Mouse (Mus musculus) erythroblast, embryonic 14.5 days (primary cell): ENCODE data around the gene Xrcc6. TPM values are rescaled to one million over a fixed set of nuclear protein-coding genes. Genes with fewer than 3 reads are reported as not detected.

Source experiments
- H3K27me3 ChIP-seq: 2 replicates; pipeline ENCODE4 v1.6.1; 2012; ENCODE audit warnings: inconsistent platforms; ENCODE audit not compliant: control insufficient read depth
- H3K36me3 ChIP-seq: 2 replicates; pipeline ENCODE4 v1.6.1; 2012; ENCODE audit warnings: mild to moderate bottlenecking, inconsistent platforms; ENCODE audit not compliant: control insufficient read depth
- H3K4me1 ChIP-seq: 2 replicates; pipeline ENCODE4 v1.6.1; 2012; ENCODE audit warnings: inconsistent platforms; ENCODE audit not compliant: control insufficient read depth
- H3K4me3 ChIP-seq: replicated peaks from 2 replicates; pipeline ENCODE3; 2012; ENCODE audit warnings: moderate library complexity, mild to moderate bottlenecking, inconsistent platforms
- H3K9me3 ChIP-seq: 2 replicates; pipeline ENCODE4 v1.6.1; 2012; ENCODE audit warnings: low read length, inconsistent platforms, mixed read lengths; ENCODE audit not compliant: control insufficient read depth
- GATA1 ChIP-seq: IDR thresholded peaks from 2 replicates; pipeline ENCODE4 v1.6.1; 2012; ENCODE audit warnings: low read length, inconsistent platforms, mixed read lengths
- TAL1 ChIP-seq: IDR thresholded peaks from 3 replicates; pipeline ENCODE4 v1.6.1; 2012; ENCODE audit warnings: low read length, inconsistent platforms, mixed read lengths
- polyA plus RNA-seq: library from polyadenylated mRNA; stranded (reverse); fragments of >175 nt; gene quantifications from 2 replicates; pipeline ENCODE4 v1.2.3, GENCODE M21; 2012

Gene Xrcc6
- 1.2 and 1.4 TPM in 2 replicates for polyA plus RNA-seq

GRCm38 (mm10) chr15:81987646-81988045 lies at the start of gene Xrcc6:
Gene Xrcc6 (plus strand): TSS chr15:81987835.
- H3K36me3 ChIP-seq = peaks cover 5% of the 10 kb centered on the region
- H3K4me1 ChIP-seq = peaks cover 41% of the 10 kb centered on the region
- no peak for TF ChIP-seq TAL1
- no peak for TF ChIP-seq GATA1
- H3K4me3 ChIP-seq = no peak within 1 kb of the TSS
- no peaks in the 10 kb centered on the region for H3K9me3 ChIP-seq
- H3K27me3 ChIP-seq = no peaks in the 10 kb centered on the region

GRCm38 (mm10) chr15:81938246-81938645 lies 49.4 kb upstream of the Xrcc6 start:
- TF ChIP-seq GATA1 = no peak
- no peak for TF ChIP-seq TAL1
- Histone ChIP-seq H3K36me3 (no peaks in the 10 kb centered on the region), H3K27me3 (peaks cover 43% of the 10 kb centered on the region), H3K9me3 (no peaks in the 10 kb centered on the region), H3K4me3 (no peak overlapping the region), H3K4me1 (peaks cover 37% of the 10 kb centered on the region)

DNA sequence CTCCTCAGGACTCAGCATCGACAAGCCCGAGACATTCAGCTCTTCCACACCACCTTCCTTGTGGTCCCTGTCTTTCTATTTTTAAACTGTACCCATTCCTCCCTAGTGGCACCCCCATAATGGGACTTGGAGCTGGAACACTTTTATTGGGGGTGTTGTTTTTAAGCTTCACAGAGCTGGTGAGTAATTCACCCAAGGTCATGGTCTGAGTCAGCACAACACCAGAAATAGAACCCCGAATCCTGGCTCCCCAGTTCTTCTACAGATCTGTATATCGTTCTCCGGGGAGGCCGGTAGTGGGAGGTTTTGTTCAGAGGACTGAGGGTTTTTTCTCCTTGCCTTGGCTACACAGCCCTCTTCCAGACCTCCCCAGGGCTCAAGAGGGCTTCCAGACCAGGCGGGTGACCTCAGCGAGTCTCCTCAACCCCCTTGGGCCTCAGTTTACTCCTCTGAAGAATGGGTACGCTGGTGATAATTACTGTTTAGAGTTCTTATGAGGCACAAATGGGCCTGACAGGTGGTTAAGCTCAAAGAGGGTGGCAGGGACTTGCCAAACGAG lies 48.4 kb upstream of the Xrcc6 start:
- no peaks in the 10 kb centered on the region for H3K36me3 ChIP-seq
- TF ChIP-seq TAL1 (no peak), GATA1 (no peak)
- H3K27me3 ChIP-seq = peaks cover 37% of the 10 kb centered on the region
- peaks cover 37% of the 10 kb centered on the region for H3K4me1 ChIP-seq
- H3K9me3 ChIP-seq = no peaks in the 10 kb centered on the region
- H3K4me3 ChIP-seq = no peak overlapping the region

GRCm38 (mm10) chr15:81939774-81940173 lies 47.9 kb upstream of the Xrcc6 start:
- Histone ChIP-seq H3K27me3 (peaks cover 38% of the 10 kb centered on the region), H3K4me3 (no peak overlapping the region), H3K9me3 (no peaks in the 10 kb centered on the region), H3K36me3 (no peaks in the 10 kb centered on the region), H3K4me1 (peaks cover 37% of the 10 kb centered on the region)
- no peak for TF ChIP-seq GATA1

GRCm38 (mm10) chr15:81940219-81940618 lies 47.4 kb upstream of the Xrcc6 start:
- Histone ChIP-seq H3K4me3 (no peak overlapping the region), H3K9me3 (no peaks in the 10 kb centered on the region), H3K27me3 (peaks cover 38% of the 10 kb centered on the region), H3K4me1 (peaks cover 37% of the 10 kb centered on the region), H3K36me3 (no peaks in the 10 kb centered on the region)
- TF ChIP-seq TAL1 = no peak
- no peak for TF ChIP-seq GATA1

GRCm38 (mm10) chr15:81941010-81941409 lies 46.6 kb upstream of the Xrcc6 start:
- H3K36me3 ChIP-seq = no peaks in the 10 kb centered on the region
- peaks cover 31% of the 10 kb centered on the region for H3K27me3 ChIP-seq
- H3K4me1 ChIP-seq = peaks cover 37% of the 10 kb centered on the region
- TF ChIP-seq TAL1 (no peak), GATA1 (no peak)
- H3K4me3 ChIP-seq = no peak overlapping the region
- no peaks in the 10 kb centered on the region for H3K9me3 ChIP-seq

- Histone ChIP-seq H3K27me3 (peaks cover 8% of the 10 kb centered on the region), H3K4me1 (peaks cover 27% of the 10 kb centered on the region), H3K4me3 (no peak overlapping the region), H3K36me3 (no peaks in the 10 kb centered on the region), H3K9me3 (peaks cover 4% of the 10 kb centered on the region; the same call in 1 of the 2 replicates)
- TF ChIP-seq TAL1 (no peak), GATA1 (no peak)
These were observed 44.4 kb upstream of the Xrcc6 start for GRCm38 (mm10) chr15:81943176-81943749.

GRCm38 (mm10) chr15:81949076-81949475 lies 38.6 kb upstream of the Xrcc6 start:
- H3K4me3 ChIP-seq = no peak overlapping the region
- peaks cover 11% of the 10 kb centered on the region for H3K4me1 ChIP-seq
- H3K36me3 ChIP-seq = peaks cover 31% of the 10 kb centered on the region
- H3K27me3 ChIP-seq = peaks cover 3% of the 10 kb centered on the region; the same call in 1 of the 2 replicates
- H3K9me3 ChIP-seq = peaks cover 4% of the 10 kb centered on the region; the same call in 1 of the 2 replicates
- TF ChIP-seq TAL1 (no peak), GATA1 (no peak)

DNA sequence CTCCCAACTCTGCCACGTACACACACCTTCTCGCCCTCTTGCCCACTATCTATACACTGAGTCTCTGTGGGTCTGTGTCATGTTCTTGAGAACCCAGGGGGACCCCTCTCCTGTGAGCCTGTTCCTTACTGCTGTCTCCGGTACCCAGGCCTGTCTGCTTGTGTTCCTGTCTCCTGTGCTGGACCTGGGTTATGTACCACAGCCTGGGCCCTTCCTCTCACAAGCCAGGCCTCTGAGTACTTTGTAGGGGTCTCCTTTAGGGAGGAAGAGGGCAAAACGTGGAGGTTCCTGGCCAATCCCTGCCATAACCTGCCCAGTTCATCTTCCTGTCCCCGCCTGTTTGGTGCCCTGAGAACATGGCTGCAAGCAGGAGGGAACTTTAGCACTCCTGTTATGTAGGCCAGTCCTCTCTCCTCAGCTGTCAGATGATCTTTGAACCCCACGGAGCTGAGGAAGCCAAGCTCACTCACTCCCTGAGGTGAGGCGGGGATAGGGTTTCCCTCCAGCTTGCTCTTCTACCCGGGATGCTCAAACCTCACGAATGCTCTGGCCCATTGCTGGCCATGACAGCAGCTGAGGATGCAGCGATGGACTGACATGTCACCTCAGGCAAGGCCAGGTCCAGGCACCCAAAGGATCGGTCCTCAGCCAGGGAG lies 38.0 kb upstream of the Xrcc6 start:
- H3K27me3 ChIP-seq = peaks cover 3% of the 10 kb centered on the region; the same call in 1 of the 2 replicates
- no peak overlapping the region for H3K4me3 ChIP-seq
- peaks cover 4% of the 10 kb centered on the region; the same call in 1 of the 2 replicates for H3K9me3 ChIP-seq
- H3K36me3 ChIP-seq = peaks cover 37% of the 10 kb centered on the region
- peaks cover 11% of the 10 kb centered on the region for H3K4me1 ChIP-seq
- TF ChIP-seq GATA1 (no peak), TAL1 (no peak)
